Mouse (Mus musculus) embryonic facial prominence, embryonic 15.5 days (tissue): Measurements from ENCODE around the gene Rasd1. TPM values are rescaled to one million over a fixed set of nuclear protein-coding genes. Genes with fewer than 3 reads are reported as not detected.
"Not testable (repeated sequence)": the region's sequence is repeated elsewhere in the genome, so short reads cannot be mapped to it uniquely, and the experiment has no call there.

ENCODE experiments used
- ATAC-seq: fragments of 200-750 bp; cut with Nextera tagmentation; 2 replicates; pipeline ENCODE4 v1.8.0; 2017; ENCODE audit warnings: low read depth, moderate TSS enrichment; ENCODE audit not compliant: insufficient number of reproducible peaks, low FRiP score, low TSS enrichment
- H3K27ac ChIP-seq: fragments of 300-500 bp; sonication (generic); replicated peaks from 2 replicates; pipeline ENCODE4 v1.5.1; 2015; ENCODE audit warnings: mild to moderate bottlenecking, inconsistent platforms
- H3K27me3 ChIP-seq: fragments of 300-500 bp; sonication (generic); 2 replicates; pipeline ENCODE4 v1.6.1; 2015; ENCODE audit warnings: inconsistent platforms
- H3K36me3 ChIP-seq: fragments of 300-500 bp; sonication (generic); 2 replicates; pipeline ENCODE4 v1.6.1; 2015; ENCODE audit warnings: mild to moderate bottlenecking, inconsistent platforms
- H3K4me1 ChIP-seq: fragments of 300-500 bp; sonication (generic); 2 replicates; pipeline ENCODE4 v1.6.1; 2015; ENCODE audit warnings: inconsistent platforms
- H3K4me2 ChIP-seq: fragments of 300-500 bp; sonication (generic); replicated peaks from 2 replicates; pipeline ENCODE4 v1.6.1; 2015; ENCODE audit warnings: mild to moderate bottlenecking, inconsistent platforms
- H3K4me3 ChIP-seq: fragments of 300-500 bp; sonication (generic); replicated peaks from 2 replicates; pipeline ENCODE4 v1.5.1; 2015; ENCODE audit warnings: mild to moderate bottlenecking, inconsistent platforms
- H3K9ac ChIP-seq: fragments of 300-500 bp; sonication (generic); 2 replicates; pipeline ENCODE4 v1.6.1; 2015; ENCODE audit warnings: inconsistent platforms
- H3K9me3 ChIP-seq: fragments of 300-500 bp; sonication (generic); replicated peaks from 2 replicates; pipeline ENCODE4 v1.6.1; 2016; ENCODE audit warnings: inconsistent platforms
- WGBS: fragments of 180-500 bp; shearing (Covaris S2); methylation state at CpG from one replicate; pipeline ENCODE4 v1.1.7; 2015; 5-methylcytosine and 5-hydroxymethylcytosine counted together
- polyA plus RNA-seq: library from polyadenylated mRNA; unstranded; fragments of >200 nt; fragmentation: Nextera tagmentation; extraction: Ambion mirVana; gene quantifications from 2 replicates; pipeline ENCODE4 v1.2.1, GENCODE M21; 2015

The Rasd1 gene
- polyA plus RNA-seq, 1 experiment from 2014 or later, result 3.1 TPM

- Histone ChIP-seq H3K4me2 (peak overlapping the region; percentile 35), H3K9ac (no peak overlapping the region)
Measured at GRCm38 (mm10) chr11:59960476-59961337, 4.0 kb downstream of the Rasd1 start.

GRCm38 (mm10) chr11:59959453-59959852 lies 5.3 kb downstream of the Rasd1 start:
- Histone ChIP-seq H3K9ac (no peak overlapping the region), H3K27me3 (peaks cover 19% of the 10 kb centered on the region), H3K4me2 (no peak overlapping the region), H3K9me3 (no peaks in the 10 kb centered on the region), H3K27ac (no peak overlapping the region), H3K4me3 (no peak overlapping the region), H3K36me3 (peaks cover 24% of the 10 kb centered on the region), H3K4me1 (peaks cover 36% of the 10 kb centered on the region)
- 70% methylated on average over 4 of the region's 4 CpGs for WGBS
- no peak for ATAC-seq

More at GRCm38 (mm10) chr11:59960476-59961337, 4.0 kb downstream of the Rasd1 start:
- peak overlapping the region; percentile 68 for H3K27ac ChIP-seq
- 46% methylated on average over 20 of the region's 20 CpGs for WGBS
- peaks cover 47% of the 10 kb centered on the region for H3K4me1 ChIP-seq
- no peaks in the 10 kb centered on the region for H3K9me3 ChIP-seq
- H3K27me3 ChIP-seq, result peaks cover 25% of the 10 kb centered on the region
- ATAC-seq, result 0 out of 2 replicates have a peak, but pooled peaks have one; percentile 30
- peaks cover 21% of the 10 kb centered on the region for H3K36me3 ChIP-seq
- no peak overlapping the region for H3K4me3 ChIP-seq

- Histone ChIP-seq H3K9ac (no peak overlapping the region), H3K4me1 (peaks cover 23% of the 10 kb centered on the region), H3K27ac (no peak overlapping the region), H3K9me3 (no peaks in the 10 kb centered on the region), H3K4me2 (no peak overlapping the region), H3K4me3 (no peak overlapping the region), H3K27me3 (no peaks in the 10 kb centered on the region), H3K36me3 (peaks cover 12% of the 10 kb centered on the region)
- ATAC-seq, result no peak
- WGBS, result 70% methylated on average over 6 of the region's 6 CpGs
Measured at GRCm38 (mm10) chr11:59956749-59957148, 8.0 kb downstream of the Rasd1 start.

- Histone ChIP-seq H3K4me1 (peaks cover 6% of the 10 kb centered on the region; the same call in 1 of the 2 replicates), H3K4me3 (no peak overlapping the region), H3K27ac (no peak overlapping the region), H3K27me3 (no peaks in the 10 kb centered on the region), H3K9me3 (no peaks in the 10 kb centered on the region), H3K36me3 (peaks cover 15% of the 10 kb centered on the region; the same call in 1 of the 2 replicates), H3K4me2 (no peak overlapping the region), H3K9ac (no peak overlapping the region)
- 70% methylated on average over 14 of the region's 14 CpGs for WGBS
- no peak for ATAC-seq
Measured at GRCm38 (mm10) chr11:59952892-59953291, 11.9 kb downstream of the Rasd1 start.

- Histone ChIP-seq H3K4me1 (peaks cover 11% of the 10 kb centered on the region), H3K9me3 (no peaks in the 10 kb centered on the region), H3K4me2 (peak overlapping the region; percentile 81), H3K4me3 (peak overlapping the region; percentile 99), H3K27me3 (no peaks in the 10 kb centered on the region), H3K27ac (peak overlapping the region; percentile 80), H3K36me3 (peaks cover 8% of the 10 kb centered on the region; the same call in 1 of the 2 replicates), H3K9ac (peak overlapping the region; percentile 99)
- 1% methylated on average over 16 of the region's 16 CpGs for WGBS
- ATAC-seq, result peak; percentile 73; the same call in 1 of the 2 replicates
Measured at GRCm38 (mm10) chr11:59948401-59948767, 16.4 kb downstream of the Rasd1 start.

- H3K4me2 ChIP-seq, result peak within 1 kb of the TSS; percentile 81
- peaks cover 11% of the 10 kb centered on the region for H3K4me1 ChIP-seq
- H3K27ac ChIP-seq, result peak within 1 kb of the TSS; percentile 80
- H3K9ac ChIP-seq, result peak within 1 kb of the TSS; percentile 99
- no peaks in the 10 kb centered on the region for H3K27me3 ChIP-seq
- peaks cover 8% of the 10 kb centered on the region; the same call in 1 of the 2 replicates for H3K36me3 ChIP-seq
- WGBS, result under 1% methylated on average over 43 of the region's 43 CpGs
- H3K4me3 ChIP-seq, result peak within 1 kb of the TSS; percentile 99
- no peaks in the 10 kb centered on the region for H3K9me3 ChIP-seq
- peak; percentile 94 for ATAC-seq
Measured at GRCm38 (mm10) chr11:59947752-59948400, 16.9 kb downstream of the Rasd1 start, which contains the start of gene Med9. Gene Med9 (plus strand): TSS chr11:59948206.

GRCm38 (mm10) chr11:59944855-59945254 lies 19.9 kb downstream of the Rasd1 start:
- not testable (repeated sequence) for H3K36me3 ChIP-seq, H3K27me3 ChIP-seq, H3K4me3 ChIP-seq, H3K9me3 ChIP-seq, H3K4me2 ChIP-seq, H3K27ac ChIP-seq, ATAC-seq, H3K9ac ChIP-seq
- WGBS, result 84% methylated on average over 10 of the region's 10 CpGs
- H3K4me1 ChIP-seq, result peaks cover 11% of the 10 kb centered on the region

- WGBS, result 11% methylated on average over 3 of the region's 3 CpGs
- H3K27ac ChIP-seq, result no peak overlapping the region
- H3K4me2 ChIP-seq, result no peak overlapping the region
- no peak overlapping the region for H3K9ac ChIP-seq
- no peak overlapping the region for H3K4me3 ChIP-seq
- ATAC-seq, result no peak
- no peaks in the 10 kb centered on the region for H3K36me3 ChIP-seq
- H3K4me1 ChIP-seq, result no peaks in the 10 kb centered on the region
- H3K27me3 ChIP-seq, result no peaks in the 10 kb centered on the region
- no peaks in the 10 kb centered on the region for H3K9me3 ChIP-seq
Measured at GRCm38 (mm10) chr11:59941391-59941790, 23.4 kb downstream of the Rasd1 start.

- Histone ChIP-seq H3K36me3 (no peaks in the 10 kb centered on the region), H3K4me2 (no peak overlapping the region), H3K4me1 (no peaks in the 10 kb centered on the region), H3K27me3 (no peaks in the 10 kb centered on the region), H3K27ac (no peak overlapping the region), H3K9me3 (no peaks in the 10 kb centered on the region), H3K9ac (no peak overlapping the region), H3K4me3 (no peak overlapping the region)
- no peak for ATAC-seq
- 67% methylated on average over 3 of the region's 3 CpGs for WGBS
Measured at GRCm38 (mm10) chr11:59940645-59941044, 24.1 kb downstream of the Rasd1 start.

GRCm38 (mm10) chr11:59939821-59940220 lies 24.9 kb downstream of the Rasd1 start:
- H3K9ac ChIP-seq, result no peak overlapping the region
- no peak overlapping the region for H3K4me3 ChIP-seq
- H3K27ac ChIP-seq, result no peak overlapping the region
- H3K36me3 ChIP-seq, result no peaks in the 10 kb centered on the region
- H3K4me1 ChIP-seq, result no peaks in the 10 kb centered on the region
- no peak overlapping the region for H3K4me2 ChIP-seq
- H3K9me3 ChIP-seq, result no peaks in the 10 kb centered on the region
- 60% methylated on average over 1 of the region's 1 CpGs for WGBS
- no peak for ATAC-seq
- H3K27me3 ChIP-seq, result no peaks in the 10 kb centered on the region

GRCm38 (mm10) chr11:59937615-59938014 lies 27.1 kb downstream of the Rasd1 start:
- H3K9ac ChIP-seq, result no peak overlapping the region
- H3K9me3 ChIP-seq, result no peaks in the 10 kb centered on the region
- WGBS, result 42% methylated on average over 2 of the region's 2 CpGs
- no peak for ATAC-seq
- H3K4me3 ChIP-seq, result no peak overlapping the region
- no peaks in the 10 kb centered on the region for H3K36me3 ChIP-seq
- H3K27ac ChIP-seq, result no peak overlapping the region
- no peak overlapping the region for H3K4me2 ChIP-seq
- no peaks in the 10 kb centered on the region for H3K27me3 ChIP-seq
- H3K4me1 ChIP-seq, result no peaks in the 10 kb centered on the region
